Mouse (Mus musculus) thymus, postnatal 0 days (tissue): ENCODE results near the gene Lrrc17. TPM values are rescaled to one million over a fixed set of nuclear protein-coding genes. Genes with fewer than 3 reads are reported as not detected.
"Not testable (repeated sequence)": the region's sequence is repeated elsewhere in the genome, so short reads cannot be mapped to it uniquely, and the experiment has no call there.

Source experiments
- DNase-seq: peaks from one replicate; pipeline ENCODE4 v3.0.0-alpha.2; 2015; ENCODE audit warnings: low spot score
- polyA plus RNA-seq: library from polyadenylated mRNA; unstranded; fragments of >200 nt; fragmentation: Nextera tagmentation; extraction: Ambion mirVana; gene quantifications from 2 replicates; pipeline ENCODE4 v1.2.1, GENCODE M21; 2015

Gene Lrrc17
- polyA plus RNA-seq, 1 experiment from 2014 or later: 10.6 TPM

DNA sequence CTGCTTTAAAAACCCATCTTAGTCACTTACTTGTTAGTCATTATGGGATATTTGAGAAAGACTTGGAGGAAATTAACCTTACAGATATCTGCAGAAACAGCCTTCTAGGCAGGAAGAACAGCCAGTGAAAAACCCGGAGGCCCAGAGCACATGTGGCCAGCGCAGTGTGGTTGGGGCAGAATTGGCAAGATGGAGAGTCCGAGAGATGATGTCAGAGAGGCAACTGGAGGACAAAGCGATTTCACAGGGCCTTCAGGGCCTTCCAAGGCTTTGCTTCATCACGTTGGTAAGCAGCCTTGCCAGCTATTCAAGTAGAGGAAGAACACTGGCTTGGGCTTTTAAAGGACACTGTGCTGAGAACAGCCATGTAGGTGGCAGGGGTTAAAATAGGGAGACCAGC is 10.4 kb upstream of the Lrrc17 start:
- DNase-seq: no peak

DNA sequence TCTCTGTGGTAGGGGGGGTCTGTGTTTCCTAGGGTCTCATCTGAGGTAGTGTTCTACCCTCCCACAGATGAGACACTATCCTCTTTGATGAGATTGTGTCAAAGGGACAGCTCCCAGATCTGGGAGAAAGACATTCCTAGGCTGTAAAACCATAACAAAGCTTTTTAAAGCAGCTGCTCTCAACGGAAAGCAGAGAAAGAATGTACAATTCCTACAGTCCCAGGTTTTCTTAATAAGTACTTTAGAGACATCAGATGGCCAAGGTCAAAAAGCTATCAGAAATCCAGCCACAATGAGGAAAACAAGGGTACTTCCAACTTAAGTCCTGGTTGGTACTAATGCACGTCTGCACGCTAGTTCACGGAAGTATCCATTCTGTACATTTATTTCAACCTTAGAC is 1.1 kb upstream of the Lrrc17 start:
- DNase-seq: no peak

DNA sequence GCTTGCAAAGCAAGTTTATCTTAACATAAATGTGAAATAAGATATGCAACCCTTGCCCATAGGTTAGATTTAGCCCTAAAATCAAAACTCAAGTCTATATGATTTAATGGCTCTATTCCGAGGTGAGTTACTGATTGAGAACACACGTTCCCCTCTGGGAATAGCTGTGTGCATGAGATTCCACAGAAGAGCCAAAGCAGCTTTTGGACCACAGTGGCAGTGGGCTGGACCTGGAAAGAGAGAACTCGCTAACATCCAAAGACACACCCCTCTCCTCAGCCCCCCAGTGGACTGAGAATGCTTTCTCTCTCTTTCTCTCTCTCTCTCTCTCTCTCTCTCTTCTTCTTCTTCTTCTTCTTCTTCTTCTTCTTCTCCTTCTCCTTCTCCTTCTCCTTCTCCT is 1.5 kb downstream of the Lrrc17 start:
- DNase-seq: no peak

DNA sequence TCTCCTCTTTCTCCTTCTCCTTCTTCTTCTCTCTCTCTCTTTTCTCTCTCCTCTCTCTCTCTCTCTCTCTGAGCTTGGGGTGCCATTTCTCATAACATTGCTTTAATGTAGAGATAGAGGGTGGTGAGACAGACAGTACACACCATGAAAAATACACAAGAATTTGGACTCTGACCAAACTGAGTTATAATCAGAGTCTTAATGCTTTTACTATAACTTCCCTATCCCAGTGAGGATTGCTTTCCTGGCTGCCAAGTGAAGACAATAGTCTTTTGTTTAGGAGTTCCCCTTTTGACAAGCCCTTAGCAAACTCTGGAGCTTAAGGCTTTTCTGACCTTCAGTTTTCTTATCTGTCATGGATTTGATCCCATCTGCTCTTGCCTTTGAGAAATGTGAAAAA is 1.9 kb downstream of the Lrrc17 start:
- DNase-seq: no peak

DNA sequence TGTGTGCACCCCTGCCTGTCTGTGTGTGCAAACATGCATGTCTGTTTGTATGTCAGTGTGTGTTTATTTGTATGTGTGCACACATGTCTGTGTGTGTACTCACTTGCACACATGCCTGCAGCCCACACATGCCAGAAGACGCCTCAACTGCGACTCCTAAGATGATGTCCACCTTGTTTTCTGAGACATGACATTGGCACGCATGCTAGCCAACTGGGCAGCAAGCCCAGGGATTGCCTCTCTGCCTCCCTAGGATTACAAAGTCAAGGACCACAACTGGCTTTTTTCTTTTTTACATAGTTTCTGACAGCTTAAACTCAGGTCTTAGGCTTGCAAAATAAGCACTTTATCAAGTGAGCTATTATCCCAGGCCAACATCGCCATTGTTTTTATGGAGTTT is 2.4 kb downstream of the Lrrc17 start:
- no peak for DNase-seq

DNA sequence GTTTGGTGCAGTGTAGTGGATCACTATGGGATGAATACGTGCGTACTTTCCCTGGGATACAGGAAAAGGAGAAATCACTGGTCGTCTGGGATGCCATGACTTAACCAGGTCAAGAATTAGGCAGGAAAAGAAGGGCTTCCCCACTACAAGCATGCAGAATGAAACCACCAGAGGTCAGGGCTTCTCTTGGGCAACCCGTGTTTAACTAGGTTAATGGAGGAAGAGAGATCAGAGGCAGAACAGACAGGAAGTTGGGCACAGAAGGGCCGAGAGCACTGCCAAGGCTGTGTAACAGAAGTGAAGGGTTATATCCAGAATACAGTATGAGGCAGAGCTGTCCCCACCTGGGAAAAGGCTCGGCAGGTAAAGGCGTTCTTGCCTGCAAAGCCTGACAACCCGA is 3.6 kb downstream of the Lrrc17 start:
- DNase-seq: no peak

DNA sequence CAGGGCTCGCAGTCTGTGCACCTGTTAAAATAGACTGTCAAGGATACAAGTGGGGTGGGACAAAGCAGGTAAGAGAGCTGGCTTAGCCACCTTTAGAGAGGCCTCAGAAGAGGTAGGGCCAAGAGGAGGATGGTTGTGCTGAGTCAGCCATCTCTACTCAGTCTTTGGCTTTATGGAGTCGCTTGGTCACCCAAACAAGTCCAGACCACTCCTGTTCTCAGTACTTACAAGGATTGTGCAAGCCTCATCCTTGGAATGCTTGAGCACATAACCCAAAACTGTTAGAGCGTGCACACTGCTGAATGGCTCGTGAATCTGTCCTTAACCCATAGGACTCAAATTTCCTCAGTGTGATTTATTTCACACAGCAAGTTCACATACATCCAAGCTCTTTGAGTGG is 10.3 kb downstream of the Lrrc17 start:
- DNase-seq: no peak

DNA sequence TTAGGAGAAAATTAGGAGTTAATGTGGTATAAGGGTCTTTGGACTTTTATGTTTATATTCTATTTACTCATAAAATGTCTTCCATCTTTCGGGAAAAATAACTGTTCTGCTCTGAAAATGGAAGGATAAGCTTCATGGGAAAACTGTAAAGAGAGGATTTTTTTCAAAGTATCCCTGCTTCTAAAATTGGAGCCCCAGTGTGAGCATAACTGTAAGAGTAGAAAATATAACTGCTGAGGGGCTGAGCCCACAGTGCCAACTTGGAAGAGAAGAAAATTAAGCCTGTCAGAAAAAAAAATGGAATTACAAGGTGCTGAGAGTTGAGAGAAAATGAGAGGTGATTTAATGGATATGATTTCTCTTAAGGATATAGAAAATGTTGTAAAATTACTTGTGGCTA is 11.4 kb downstream of the Lrrc17 start:
- no peak for DNase-seq

DNA sequence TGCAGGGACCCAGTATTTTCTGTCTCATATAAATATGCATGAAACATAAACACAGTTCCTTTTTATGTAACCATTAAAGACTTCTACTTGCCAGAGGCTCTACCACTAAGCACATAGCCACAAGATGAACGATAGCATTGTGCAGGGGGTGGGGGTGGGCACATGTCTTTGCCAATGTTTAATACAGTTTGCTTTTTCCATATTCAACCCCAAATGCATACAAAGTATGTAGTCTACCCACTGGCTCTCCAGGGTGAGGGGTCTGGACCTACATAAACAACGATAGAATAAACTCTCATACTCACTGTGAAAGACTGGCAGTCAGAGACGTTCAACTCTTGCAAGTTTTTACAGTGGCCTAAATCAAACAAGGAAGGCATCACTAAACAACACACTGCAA is 13.1 kb downstream of the Lrrc17 start:
- no peak for DNase-seq

DNA sequence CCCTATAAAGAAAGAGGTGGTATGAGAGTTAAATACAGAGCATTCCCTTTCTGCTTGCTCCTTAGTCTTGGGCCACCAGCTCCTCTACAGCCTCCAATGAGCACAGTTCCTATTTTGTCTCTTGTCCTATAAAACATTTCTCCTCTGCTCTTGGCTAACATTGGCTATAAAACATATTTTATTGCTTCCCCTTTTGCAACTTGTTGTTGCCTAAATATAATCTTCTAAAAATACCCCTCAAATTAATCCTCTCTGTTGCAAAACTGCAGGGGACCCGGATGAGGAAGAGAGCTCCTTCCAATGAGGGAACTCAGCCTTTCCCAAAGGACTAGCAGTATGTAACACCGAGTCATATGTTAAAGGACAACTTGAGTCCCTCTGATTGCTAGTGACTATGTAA is 20.6 kb downstream of the Lrrc17 start:
- DNase-seq: no peak

DNA sequence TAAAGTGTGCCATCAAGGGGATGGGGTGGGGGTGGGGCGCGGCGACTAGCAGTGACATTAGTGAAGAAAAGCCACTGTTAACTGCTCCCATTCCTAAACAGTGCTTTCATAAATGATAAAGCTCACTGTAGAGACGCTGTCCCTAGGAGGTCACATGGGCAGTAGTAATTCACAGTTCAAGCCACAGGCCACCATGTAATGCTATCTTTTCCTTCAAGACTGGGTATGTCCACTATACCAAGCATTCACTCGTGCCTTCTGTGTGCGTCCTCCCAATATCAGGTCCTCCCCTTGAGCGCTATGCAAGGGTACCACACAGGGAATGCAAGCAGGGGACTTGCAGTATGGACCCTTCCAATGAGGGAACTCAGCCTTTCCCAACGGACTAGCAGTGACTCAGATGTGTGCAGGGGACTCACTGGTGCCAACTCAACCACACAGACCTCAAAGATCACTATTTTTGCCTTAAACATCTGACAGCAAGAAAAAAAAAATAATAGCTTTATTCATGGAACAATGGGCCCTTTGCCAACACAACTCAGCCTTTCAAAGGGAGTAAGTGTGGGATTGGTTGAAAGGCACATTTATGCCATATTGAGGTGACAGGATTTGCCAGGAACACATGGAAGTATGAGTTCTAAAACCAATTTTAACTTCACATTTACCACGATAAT is 22.2 kb downstream of the Lrrc17 start:
- no peak for DNase-seq

DNA sequence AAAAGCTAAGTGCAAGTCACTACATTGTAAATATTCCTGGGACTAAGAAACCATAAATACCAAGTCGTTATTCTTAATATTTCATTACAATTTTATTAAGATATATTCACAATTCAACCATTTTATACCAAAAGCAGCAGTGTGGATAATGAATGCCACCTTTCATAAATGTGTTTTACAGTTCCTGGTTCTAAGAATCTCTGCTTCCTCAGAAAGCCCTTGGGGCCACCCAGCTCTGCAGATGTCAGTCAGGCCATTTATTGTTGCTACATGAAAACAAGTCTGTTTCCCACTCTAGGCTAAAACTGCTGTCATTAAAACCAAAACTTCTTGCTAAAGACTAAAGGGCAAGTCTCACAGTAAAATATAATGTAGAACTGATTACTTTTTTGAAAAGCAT is 24.4 kb downstream of the Lrrc17 start:
- no peak for DNase-seq

DNA sequence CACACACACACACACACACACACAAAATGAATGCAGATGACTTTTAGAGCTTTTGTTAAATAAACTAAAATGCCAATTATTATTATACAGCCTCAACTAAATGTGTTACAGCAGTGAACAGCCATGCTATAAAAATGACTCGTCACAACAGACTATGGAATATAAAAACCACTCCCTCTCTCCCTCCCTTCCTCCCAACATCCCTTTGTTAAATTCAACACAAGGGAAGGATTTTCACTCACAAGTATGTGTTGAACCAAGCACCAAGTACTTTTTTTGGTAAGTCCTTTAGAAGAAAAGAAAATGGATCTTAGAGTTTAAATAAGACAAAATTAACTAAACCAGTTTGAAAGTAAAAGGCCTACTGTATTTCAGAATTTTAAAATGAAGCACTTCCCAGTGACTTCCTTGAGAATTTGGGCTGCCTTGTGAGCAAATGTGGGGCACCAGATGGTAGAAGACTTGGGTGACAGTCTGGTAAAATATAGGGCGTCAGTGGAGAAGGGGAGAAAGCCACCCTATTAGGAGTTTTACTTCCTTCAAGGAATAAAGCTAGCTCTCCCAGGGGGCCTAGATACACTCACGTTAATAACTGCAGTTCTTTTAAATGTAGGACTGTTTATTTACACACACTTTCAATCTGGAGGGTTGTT is 29.5 kb downstream of the Lrrc17 start:
- DNase-seq: no peak

DNA sequence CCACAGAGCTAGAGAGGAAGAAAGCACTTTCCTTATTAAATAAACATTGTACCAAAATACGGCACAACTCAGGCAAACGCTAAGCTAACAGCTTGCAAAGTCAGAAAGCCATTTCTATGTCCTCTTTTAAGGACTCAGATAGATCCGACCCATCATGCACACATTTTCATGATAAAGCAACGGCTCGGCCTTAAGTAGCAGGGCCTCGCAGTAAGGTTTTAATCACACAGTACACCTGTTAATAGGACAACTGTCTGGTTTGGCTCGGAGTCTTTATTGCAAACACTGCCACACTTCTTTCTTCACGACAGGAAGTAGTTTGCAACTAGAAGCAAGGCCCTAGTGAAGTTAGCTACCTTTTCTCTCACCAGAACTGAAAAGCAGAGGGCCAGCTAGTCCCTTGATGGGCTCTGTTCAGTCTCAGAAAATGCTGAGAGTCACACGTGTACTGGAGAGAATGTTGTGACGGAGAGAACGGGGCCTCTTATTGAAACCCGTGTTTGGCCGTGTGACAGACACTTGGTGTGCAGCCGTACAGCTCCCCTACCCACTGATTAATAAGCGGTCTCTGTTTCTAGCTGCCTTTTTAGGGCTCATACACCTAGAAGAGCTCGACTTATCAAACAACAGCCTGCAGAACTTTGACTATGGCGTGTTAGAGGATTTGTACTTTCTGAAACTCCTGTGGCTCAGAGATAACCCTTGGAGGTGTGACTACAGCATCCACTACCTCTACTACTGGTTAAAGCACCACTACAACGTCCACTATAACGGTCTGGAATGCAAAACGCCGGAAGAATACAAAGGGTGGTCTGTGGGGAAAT is 31.2 kb downstream of the Lrrc17 start:
- DNase-seq: no peak

DNA sequence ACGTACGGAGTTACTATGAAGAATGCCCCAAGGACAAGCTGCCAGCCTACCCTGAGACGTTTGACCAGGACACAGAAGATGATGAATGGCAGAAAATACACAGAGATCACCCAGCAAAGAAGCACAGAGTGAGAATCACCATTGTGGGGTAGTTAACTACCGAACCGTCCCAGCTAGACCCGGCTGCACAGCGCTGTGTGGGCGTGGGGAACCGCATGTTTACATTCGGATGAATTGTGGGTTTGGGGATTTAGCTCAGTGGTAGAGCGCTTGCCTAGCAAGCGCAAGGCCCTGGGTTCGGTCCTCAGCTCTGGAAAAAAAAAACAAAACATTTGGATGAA is 31.8 kb downstream of the Lrrc17 start:
- no peak for DNase-seq

DNA sequence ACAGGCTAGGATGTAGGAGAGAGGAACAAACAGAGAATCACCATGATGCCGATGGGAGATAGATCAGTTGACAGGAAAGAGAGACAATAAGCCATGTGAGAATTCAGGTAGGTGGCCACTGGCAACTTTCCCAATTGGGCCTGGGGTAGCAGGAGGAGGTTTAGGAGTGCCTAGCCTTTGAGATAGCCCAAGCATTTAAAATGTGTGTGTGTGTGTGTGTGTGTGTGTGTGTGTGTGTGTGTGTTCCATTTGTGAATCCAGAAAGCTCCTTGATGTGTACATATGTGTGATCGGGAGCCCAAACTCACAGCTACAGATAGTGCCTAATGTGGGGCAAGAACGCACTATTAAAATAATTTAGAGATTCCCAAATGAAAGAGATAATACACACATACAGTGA is 34.8 kb downstream of the Lrrc17 start:
- DNase-seq: no peak

DNA sequence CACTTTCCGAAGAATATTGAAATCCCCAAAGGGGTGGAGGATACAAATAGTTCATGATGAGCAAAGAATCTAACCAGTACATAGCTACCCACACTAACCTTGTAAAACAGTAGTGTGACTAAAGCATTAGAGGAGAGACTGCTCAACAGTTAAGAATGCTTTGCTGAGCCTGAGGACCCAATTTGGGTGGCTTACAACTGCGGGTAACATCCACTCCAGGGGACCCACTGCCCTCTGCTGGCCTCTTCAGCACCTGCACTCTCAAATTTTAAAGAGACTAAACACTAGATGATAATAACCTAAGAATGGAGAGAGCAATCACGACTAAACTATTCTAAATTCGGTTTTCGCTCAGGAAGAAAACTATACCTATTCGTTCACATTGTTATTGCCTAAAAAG is 43.4 kb downstream of the Lrrc17 start:
- peak; percentile 54 for DNase-seq

DNA sequence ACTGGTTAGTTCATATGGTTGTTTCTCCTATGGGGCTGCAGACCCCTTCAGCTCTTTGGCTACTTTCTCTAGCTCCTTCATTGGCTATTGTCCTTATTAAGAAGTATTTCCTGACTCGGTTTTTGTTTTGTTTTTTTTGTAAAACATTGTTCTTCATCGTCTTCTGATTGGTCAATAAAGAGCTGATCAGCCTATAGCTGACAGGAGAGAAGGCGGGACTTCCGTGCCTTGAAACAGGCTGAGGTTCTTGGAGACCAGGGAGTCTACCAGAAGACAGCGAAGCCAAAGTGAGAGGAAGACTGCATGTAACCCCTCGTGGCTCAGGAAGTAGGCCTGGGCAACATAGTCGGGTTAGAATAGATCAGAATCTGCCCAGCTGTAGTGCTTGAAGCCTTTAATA is 44.3 kb downstream of the Lrrc17 start:
- DNase-seq: no peak

DNA sequence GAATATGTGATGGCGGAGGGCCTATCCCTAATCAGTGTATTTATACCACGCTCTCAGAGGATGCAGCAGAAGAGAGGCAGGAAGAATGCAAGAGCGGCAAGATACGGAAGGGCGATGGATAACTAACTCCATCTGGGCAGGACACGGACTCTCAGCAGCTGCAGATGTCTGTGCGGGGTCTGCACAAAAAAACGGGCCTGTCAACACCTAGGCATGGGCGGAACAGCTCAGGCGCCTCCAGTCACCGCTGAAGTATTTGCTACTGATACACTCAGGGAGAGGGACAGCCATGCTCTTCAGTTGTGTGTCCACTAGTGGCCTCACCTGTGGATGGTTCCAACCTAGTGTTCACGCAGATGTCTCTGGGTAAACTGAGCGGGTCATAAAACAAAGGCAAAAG is 44.9 kb downstream of the Lrrc17 start:
- DNase-seq: no peak

DNA sequence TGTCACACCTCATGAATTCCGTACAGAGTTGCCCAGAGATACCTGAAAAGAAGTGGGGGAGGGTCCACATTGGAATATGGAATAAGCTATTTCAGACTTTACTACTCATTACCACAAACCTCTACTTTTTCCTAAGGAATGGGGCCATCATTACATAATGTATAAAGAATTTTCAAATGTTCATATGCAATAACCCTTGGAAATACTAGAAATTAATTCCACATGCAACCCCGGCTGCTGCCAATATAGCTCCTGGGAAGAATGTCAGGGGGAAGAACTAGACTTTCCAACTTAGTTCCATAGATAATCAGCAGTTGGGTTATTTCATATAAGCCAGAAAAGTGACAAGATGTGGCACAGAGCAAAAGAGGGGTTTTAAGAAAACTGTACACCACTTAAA is 48.7 kb downstream of the Lrrc17 start:
- DNase-seq: no peak

DNA sequence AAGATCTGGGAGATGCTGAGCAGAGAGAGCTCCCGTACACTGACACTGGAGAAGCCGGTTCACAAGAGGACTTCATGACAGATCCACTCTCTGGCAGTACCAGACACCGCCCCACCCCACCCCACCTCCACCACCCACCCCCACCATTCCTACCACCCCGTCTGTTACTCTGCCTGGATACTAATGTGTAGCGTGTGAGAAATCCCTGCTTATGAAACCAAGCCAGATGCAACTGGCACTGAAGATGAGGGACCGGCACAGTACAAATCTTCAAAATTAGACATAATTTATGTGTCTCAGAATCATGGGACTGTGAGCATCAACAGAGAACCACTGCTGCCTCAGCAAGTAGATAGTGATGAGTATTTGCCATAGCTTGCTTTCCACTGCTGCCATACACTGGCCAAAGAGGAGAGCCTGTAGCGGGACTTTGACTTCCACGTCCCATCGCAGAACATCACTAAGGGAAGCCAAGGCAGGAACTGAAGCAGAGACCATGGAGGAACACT is 49.9 kb downstream of the Lrrc17 start:
- no peak for DNase-seq

DNA sequence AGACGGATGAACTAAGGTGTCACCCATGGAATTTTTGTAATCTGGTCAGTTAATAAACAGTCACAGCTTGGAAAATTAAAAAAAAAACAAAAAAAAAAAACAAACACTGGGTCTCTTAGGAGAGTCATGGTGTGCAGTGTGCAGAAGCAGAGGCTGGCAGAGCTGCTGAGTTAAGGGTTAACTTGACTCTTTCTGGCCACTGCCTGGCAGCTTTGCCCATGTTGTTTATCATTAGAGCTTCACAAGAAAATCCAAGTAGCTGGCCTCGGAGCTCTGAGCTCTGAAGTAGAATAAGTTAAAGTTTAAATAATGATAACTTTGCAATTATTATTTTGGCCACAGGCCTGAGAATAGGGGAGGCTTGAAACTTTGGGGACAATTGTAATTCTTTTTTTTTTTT is 56.2 kb downstream of the Lrrc17 start:
- not testable (repeated sequence) for DNase-seq

DNA sequence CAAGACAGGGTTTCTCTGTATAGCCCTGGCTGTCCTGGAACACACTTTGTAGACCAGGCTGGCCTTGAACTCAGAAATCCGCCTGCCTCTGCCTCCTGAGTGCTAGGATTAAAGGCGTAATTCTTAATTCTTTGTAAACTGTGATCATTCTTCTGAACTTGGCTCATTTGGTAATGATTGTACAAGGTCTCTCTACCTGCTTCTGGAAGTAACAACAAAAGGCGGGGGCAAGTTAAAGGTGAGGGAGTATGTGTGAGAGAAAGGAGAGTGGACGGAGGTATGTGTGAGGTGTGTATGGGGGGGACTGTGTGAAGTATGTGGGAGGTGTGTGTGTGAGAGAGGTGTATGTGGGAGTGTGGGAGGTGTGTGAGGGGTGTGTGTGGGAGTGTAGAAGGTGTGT is 56.6 kb downstream of the Lrrc17 start:
- DNase-seq: no peak
